Mouse (Mus musculus) MEL-GATA-1-ER (cell line): ENCODE measurements around the gene Smc1b.
"Not testable (repeated sequence)": the region's sequence is repeated elsewhere in the genome, so short reads cannot be mapped to it uniquely, and the experiment has no call there.

Experiments
- DNase-seq: peaks from one replicate; pipeline ENCODE4 v3.0.0-alpha.2; 2012; ENCODE audit warnings: low read depth; ENCODE audit errors: extremely low read depth

Gene Smc1b

DNA sequence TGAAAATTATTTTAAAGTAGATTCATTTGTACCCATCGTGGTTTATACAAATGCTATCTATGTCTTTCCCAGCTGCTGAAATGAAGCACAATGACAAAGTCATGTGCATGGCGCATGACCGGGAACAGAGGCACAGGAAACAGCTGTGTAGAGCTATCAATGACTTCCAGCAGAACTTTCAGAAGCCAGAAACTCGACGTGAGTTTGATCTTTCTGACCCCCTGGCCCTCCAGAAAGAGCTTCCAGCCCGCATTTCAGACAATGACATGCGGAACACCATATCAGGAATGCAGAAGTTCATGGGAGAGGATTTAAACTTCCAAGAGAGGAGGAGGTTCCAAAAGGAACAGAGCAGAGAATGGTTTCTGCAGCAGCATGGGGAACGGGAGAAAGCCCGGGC is 3.4 kb upstream of the Smc1b start:
- no peak for DNase-seq

DNA sequence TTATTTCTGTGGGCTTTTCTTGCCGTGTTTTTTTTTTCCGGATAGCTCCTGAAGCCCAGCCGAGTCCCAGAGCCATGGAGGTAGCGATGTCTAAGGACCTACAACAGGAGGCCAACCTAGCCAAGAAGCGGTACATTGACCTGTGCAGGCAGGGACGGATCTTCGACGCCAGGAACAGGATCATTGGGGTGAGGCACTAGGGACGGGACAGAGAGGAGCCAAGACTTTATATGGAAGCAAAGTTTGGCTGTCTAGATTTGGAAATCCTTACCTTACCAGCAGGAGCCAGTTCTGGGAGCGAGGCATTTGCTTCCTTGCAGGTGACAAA is 393 bp upstream of the Smc1b start:
- no peak for DNase-seq

- no peak for DNase-seq
These were observed 46.1 kb downstream of the Smc1b start for GRCm38 (mm10) chr15:85085641-85086040.

- DNase-seq = no peak
These were observed 59.1 kb downstream of the Smc1b start for GRCm38 (mm10) chr15:85072651-85073050.

DNA sequence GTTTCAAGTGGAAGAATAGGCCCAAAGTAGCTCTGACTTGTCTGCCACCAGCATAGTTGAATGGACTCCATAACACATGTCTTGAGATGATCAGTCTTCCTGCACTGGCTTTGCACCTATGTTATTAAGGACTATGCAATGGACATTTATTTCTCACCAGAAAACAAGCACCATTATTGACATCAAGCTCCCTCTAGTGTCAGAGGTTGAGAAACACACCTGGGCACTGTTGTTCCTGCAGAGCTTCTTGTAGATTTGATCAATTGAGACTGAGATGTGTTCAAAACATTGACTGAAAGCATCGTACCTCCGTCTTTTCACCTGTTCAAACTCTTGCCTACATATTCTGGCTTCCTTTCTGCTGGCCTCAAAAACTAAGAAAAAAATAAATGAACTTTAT is 61.2 kb downstream of the Smc1b start:
- DNase-seq = peak; percentile 43

- peak; percentile 30 for DNase-seq
These were observed 68.3 kb downstream of the Smc1b start for GRCm38 (mm10) chr15:85063421-85063820.

DNA sequence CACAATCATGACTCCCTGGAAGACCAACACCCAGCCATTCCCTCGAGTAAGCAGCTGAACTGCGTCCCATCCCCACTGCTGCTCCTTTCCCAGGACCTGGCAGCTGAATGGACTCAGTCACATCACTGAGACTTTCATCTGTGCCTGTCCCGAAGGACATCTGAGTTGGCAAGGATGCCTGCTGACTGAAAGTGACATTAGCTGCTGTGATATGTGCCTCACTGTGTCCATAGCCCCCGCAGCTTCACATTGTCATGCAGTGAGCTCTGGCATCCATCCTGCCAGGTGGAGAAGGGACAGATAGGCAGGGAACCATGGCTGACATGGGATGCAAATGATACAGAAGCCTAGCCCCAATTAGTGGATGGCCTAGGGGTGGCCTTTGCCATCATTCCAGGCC is 76.6 kb downstream of the Smc1b start:
- no peak for DNase-seq

DNA sequence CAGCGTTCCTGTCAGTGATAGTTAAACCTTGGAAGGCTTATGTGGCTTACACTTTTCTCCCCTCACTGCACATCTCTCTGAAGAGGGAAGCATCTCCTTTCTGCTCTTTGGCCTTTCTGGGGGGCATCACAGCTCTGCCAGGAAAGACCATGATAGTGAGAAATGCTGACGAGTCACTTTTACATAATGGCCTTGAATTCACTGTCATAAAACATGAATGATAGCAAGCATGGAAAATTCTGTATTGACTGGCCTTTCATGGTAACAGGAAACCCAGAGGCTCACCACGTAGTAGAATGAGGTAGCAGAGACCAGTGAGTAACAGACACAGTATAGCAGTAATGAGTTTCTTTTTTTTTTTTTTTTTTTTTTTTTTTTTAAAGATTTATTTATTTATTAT is 77.7 kb downstream of the Smc1b start:
- no peak for DNase-seq

DNA sequence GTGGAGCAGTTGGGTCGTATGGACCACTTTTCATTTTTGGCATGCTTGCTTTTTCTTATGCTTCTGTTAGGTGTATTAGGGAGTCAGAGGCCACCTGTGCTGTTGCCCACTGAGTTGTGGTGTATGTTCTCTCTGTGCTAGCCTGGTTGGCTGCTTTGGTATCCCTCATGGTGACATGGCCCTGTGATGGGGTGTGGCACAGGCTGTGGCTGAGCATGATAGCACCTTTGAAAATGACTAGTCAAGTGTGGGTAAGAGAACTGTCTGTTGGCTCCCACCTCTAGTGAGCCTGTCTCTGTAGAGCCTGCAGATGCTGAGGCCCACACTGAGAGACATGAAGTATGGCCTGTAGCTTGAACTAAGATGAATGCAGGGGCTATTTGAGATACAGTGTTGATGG is 82.0 kb downstream of the Smc1b start:
- DNase-seq = no peak

GRCm38 (mm10) chr15:85047865-85048264 is 83.9 kb downstream of the Smc1b start:
- DNase-seq = no peak

DNA sequence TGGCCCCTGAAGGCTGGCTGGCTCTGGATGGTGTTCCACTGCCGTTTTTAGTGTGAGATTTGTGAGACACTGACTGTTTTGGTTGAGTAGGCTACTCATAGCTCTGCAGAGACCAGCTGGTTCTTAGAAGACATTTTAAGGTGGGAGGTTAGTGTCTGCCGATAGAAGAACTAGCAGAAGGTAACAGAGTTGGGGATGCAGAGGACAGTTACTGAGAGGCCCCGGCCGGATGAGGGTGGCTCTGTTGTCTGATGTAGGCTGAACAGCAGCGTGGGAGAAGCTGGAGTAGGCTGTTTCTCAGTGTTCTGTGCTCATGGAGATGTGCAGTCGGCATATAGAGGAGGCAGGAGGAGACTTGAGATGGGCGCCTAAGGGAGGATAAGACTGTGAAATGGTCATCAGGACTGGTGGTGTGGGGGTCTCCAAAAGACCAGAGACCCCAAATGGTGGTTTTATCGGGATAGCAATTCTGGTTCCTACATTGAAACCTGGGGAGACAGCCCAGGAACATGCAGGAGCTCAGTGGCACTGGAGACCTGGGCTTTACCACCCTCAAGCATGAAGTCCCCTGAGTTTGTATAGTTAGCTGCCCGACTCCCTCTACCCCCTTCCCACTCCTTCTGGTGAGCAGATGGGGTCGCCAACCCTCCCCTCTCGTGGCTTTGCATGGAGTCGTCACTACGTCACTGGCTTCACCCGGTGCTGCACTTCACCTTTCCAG is 85.4 kb downstream of the Smc1b start:
- DNase-seq = no peak

- DNase-seq = no peak
These were observed 88.0 kb downstream of the Smc1b start for GRCm38 (mm10) chr15:85043761-85044160.

DNA sequence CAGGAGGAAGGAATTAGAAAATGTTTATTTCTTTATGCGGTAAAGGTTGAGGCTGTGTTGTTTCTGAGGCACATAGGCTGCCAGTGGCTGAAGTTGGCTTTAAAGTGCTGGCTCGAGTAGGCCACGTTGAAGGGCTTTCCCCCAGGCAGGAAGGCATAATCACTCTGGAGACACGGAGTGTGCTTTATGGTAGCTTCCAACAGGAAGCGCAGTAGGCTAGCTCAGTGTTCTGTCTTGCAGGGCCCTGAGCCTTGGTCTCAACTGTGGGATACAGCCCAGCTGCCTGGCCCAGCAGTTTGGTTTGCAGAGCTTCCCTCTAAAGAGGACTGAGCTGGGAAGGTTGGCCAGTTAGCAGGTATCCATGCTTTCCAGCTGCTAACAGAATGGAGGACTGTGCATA is 88.6 kb downstream of the Smc1b start:
- no peak for DNase-seq

DNA sequence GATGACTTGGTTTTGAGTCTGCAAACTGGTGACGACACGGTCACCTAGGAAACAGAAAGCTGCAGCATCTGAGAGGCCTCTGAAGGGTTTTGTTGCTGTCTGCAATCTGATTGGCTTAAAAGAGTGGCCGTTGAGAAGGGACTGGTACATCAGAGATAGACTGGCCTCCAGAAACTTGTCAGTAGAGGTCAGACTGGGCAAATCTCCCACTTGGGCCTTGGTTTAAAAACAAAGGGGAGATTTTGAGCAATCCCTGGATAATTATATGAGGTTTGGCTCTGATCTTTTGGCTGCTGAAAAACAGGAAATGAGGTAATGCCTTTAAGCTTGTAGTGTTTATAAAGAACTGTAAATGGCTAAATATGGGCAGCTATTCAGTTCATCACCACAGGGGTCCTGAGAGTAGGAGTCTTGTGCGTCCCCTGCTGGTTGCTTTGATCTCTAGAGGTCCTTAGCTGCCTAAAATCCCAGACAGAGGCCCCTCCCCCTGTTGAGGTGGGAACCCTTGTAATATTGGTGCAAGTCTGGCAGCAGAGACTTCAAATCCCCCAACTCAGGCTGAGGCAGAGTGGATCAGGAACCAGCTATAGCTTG is 89.3 kb downstream of the Smc1b start:
- DNase-seq = no peak

DNA sequence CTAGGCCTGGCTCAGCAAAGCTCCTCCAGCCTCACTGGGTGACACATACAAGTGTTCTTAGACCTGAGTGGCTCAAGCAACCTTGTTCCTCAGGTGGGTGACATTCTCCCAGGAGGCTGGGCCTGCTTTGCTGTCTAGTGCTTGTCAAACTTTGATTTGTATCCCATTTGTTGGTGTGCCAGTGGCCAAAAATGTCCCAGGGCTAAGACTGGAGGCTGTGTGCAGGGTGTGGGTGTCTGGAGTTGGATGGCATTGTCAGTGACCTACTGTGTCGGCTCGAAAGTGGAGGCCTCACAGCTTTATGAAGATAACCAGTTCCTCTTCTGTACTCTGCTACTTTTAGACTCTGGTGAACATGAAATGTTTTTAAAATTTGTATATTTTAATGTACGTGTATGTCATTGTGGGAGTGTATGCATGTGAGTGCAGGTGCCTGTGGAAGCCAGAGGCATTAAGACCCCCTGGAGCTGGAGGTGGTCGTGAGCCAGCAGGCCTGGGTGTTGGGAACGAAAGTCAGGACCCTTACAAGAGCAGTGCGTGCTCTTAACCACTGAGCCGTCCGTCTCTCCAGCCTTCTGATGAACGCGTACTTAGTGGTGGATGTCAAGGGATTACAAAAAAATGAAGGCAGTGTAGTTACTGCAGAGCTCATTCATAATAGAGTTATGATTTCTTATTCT is 90.1 kb downstream of the Smc1b start:
- no peak for DNase-seq

DNA sequence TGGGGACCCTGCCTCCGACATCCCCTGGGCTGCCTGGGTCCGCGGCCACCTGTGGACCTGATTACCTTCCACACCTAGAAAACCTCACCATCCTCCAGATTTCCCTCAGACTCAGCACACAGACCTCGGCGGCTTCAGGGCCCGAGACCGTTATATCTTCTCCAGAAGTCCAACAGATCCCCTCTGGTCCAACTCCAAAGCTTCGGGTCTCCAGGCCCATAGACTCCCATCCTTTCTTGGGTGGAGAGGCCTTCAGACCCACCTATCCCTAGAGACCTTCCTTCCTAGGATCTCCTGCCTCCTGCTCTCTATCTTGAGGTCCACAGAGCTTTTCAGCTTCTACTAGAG is 94.4 kb downstream of the Smc1b start:
- no peak for DNase-seq

GRCm38 (mm10) chr15:85036566-85037342 is 95.0 kb downstream of the Smc1b start:
- peak; percentile 82 for DNase-seq

- not testable (repeated sequence) for DNase-seq
These were observed 97.8 kb downstream of the Smc1b start for GRCm38 (mm10) chr15:85033916-85034315.

DNA sequence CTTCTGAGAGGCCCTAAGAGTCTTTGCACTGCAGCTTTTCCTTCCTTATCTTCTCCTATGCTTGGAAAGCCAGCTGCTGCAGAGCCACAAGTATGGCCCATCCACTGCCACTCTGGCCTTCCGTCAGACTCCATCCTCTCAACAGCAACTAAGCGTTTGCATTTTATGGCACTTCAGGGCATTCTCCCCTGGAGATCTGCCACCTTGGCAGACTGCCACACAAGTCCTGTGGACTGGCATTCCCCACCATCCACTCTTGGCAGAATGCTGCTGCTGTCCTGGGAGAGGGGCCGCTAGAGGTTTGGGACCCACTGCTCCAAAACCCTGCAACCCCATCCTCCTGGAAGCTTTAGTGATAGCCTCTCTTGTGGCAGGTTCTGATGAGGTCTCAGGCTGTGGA is 99.9 kb downstream of the Smc1b start:
- no peak for DNase-seq

DNA sequence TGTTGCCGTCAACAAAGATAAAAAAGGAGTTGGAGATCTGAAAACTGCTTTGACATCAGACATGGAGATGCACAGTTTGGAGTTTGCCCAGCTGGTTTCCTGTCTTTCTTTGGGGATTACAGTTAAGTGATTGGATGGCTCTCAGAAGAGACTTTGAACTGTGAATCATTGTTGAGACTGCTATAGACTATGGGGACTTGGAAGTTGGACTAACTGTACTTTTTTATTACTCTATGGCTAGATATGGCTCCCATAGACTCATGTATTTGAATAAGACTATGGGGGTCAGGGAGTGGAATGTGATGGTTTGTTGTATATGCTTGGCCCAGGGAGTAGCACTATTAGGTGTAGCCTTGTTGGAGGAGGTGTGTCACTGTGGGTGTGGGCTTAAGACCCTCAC is 101.1 kb downstream of the Smc1b start:
- not testable (repeated sequence) for DNase-seq

- DNase-seq = not testable (repeated sequence)
These were observed 103.1 kb downstream of the Smc1b start, which contains the start of gene Fam118a for GRCm38 (mm10) chr15:85028648-85029047. Gene Fam118a, plus strand, starts transcription at chr15:85028948.

- DNase-seq = no peak
These were observed 104.0 kb downstream of the Smc1b start for GRCm38 (mm10) chr15:85027740-85028139.
